Mouse (Mus musculus) heart, adult 2 months (tissue): ENCODE measurements around the gene Hist1h2ae.

Source experiments
- CTCF ChIP-seq: fragments of 200-600 bp; IDR thresholded peaks from 2 replicates; pipeline ENCODE4 v1.8.1; 2022; ENCODE audit warnings: antibody characterized with exemption, mild to moderate bottlenecking, moderate library complexity
- EP300 ChIP-seq: fragments of 200-500 bp; IDR thresholded peaks from 2 replicates; pipeline ENCODE4 v1.6.1; 2011; ENCODE audit warnings: low read depth, low read length, control low read depth; ENCODE audit not compliant: insufficient read depth
- POLR2A ChIP-seq: fragments of 200-500 bp; IDR thresholded peaks from 2 replicates; pipeline ENCODE4 v1.6.1; 2011; ENCODE audit warnings: mild to moderate bottlenecking, low read depth, low read length, control low read depth; ENCODE audit not compliant: insufficient read depth

GRCm38 (mm10) chr13:23556906-23557305 is 14.1 kb downstream of the Hist1h2ae start:
- TF ChIP-seq EP300 (no peak), POLR2A (no peak), CTCF (no peak)
